Mouse (Mus musculus): ENCODE data around the gene Lrp5.
"Not testable (repeated sequence)": the region's sequence is repeated elsewhere in the genome, so short reads cannot be mapped to it uniquely, and the experiment has no call there.

Gene Lrp5

GRCm38 (mm10) chr19:3657065-3657464 is 29.3 kb downstream of the Lrp5 start:
- in situ Hi-C loops (cut with MboI, MseI), result not testable (repeated sequence)

GRCm38 (mm10) chr19:3656144-3656543 is 30.2 kb downstream of the Lrp5 start:
- in situ Hi-C loops (cut with MboI, MseI), result no loop called here

DNA sequence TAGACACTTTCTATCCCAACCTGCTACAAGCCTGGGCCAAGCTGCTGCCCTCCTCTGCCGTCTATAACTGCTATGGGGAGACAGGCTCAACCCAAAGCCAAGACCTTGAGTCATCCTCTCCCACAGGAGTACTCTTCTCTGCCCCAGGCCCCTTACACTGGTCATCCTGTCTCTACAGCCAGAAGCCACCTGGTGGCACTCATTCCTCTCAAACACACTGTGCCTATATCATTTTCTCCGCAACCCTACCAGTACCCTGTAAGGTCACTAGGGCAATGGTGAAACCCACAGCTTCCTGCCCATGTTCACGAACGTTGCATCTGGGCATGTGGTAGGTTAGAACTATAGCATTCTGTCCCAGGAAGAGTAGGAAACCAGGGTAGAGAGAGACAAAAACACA is 31.4 kb downstream of the Lrp5 start:
- in situ Hi-C loops (cut with MboI, MseI), result no loop called here

DNA sequence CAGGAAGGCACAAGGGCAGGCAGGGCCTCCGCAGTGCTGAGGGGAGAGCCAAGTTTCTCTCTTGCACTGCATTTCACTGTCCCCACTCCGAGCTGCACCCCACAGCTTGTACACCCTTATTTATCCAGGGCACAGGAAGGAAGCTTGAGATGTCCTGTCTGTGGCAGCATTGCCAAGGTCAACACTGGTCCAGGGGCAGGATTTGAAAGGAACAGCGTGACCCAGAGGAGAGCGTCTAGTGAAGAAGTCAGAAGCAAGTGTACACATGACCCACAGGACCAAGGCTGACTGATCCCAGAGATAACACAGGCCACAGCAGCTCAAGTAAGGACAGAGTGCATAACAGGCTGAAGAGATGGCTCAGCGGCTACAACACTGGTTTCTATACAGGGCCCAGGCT is 32.3 kb downstream of the Lrp5 start:
- in situ Hi-C loops (cut with MboI, MseI), result no loop called here

- in situ Hi-C loops (cut with MboI, MseI), result no loop called here
Measured at GRCm38 (mm10) chr19:3653508-3653907, 32.9 kb downstream of the Lrp5 start.

DNA sequence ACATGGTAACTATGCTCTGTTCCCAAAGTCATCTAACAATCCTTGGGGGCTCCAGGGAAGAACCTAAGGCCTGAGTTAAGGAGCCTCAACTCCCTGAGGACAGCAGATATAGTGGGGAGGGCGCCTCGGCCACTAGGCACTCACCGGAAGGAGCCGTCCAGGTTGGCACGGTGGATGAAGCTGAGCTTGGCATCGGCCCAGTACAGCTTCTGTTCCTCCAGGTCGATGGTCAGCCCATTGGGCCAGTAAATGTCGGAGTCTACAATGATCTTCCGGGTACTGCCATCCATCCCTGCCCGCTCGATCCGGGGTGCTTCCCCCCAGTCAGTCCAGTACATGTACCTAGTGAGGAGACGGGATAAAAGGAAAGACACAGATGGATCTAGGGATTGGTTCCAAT is 34.4 kb downstream of the Lrp5 start:
- in situ Hi-C loops (cut with MboI, MseI), result no loop called here

GRCm38 (mm10) chr19:3651220-3651619 is 35.1 kb downstream of the Lrp5 start:
- in situ Hi-C loops (cut with MboI, MseI), result no loop called here

DNA sequence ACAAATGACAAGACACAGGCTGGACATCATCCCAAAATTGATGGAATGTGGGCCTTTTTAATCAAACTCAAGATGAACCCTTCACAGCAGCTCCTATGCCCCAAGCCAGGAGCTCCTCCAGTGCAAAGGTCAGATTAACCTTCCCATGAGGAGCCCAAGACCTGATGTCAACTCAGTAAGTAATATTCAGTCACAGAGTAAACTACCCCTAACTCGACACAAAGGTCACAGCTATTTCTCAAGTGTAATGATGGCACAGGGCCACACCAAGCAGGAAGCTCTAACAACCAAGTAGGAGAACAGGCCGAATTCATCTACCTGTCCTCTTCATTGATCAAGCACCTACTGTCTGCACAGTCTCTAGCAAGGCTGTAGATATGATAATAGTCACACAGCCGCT is 35.9 kb downstream of the Lrp5 start:
- in situ Hi-C loops (cut with MboI, MseI), result no loop called here

- in situ Hi-C loops (cut with MboI, MseI), result no loop called here
Measured at GRCm38 (mm10) chr19:3648830-3649450, 37.4 kb downstream of the Lrp5 start.

- in situ Hi-C loops (cut with MboI, MseI), result no loop called here
Measured at GRCm38 (mm10) chr19:3647999-3648398, 38.4 kb downstream of the Lrp5 start.

GRCm38 (mm10) chr19:3645813-3646212 is 40.6 kb downstream of the Lrp5 start:
- in situ Hi-C loops (cut with MboI, MseI), result no loop called here

DNA sequence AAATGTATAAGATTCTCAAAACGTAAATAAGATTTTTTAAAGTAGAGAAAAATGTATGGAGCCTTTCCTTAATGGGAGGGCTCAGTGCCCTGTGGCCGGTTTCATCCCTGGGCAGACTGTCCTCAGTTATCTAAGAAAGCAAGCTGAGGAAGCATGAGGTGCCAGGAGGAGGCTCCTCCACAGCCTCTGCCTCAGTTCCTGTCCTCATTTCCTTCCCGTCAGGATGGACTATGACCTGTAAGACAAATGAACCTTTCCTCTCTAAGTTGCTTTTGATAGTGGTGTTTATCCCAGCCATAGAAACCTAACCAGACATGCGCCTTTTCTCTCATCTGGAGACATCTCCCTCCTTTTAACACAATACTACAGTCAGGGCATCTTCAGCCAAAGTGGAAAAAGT is 41.0 kb downstream of the Lrp5 start:
- in situ Hi-C loops (cut with MboI, MseI), result no loop called here

- in situ Hi-C loops (cut with MboI, MseI), result no loop called here
Measured at GRCm38 (mm10) chr19:3639561-3639960, 46.8 kb downstream of the Lrp5 start.

DNA sequence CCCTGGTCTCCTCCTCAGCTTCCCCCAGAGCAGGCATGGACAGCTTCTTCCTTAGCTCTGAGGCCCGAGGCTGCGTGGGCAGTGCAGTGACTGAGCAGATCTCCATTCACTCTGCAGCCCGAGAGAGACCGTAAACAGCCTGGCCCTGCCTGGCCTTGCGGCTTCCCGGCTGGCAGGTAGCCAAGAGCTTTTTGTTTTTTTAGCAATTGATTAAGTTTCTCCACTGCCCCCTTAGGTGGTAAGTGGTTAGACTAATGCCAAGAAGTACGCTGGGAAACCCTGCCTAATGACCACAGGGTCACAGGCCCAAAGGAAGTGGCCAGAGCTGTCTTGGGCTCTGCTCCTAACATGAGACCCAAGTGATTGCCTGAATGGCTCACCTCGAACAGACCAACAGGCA is 47.7 kb downstream of the Lrp5 start:
- in situ Hi-C loops (cut with MboI, MseI), result no loop called here

DNA sequence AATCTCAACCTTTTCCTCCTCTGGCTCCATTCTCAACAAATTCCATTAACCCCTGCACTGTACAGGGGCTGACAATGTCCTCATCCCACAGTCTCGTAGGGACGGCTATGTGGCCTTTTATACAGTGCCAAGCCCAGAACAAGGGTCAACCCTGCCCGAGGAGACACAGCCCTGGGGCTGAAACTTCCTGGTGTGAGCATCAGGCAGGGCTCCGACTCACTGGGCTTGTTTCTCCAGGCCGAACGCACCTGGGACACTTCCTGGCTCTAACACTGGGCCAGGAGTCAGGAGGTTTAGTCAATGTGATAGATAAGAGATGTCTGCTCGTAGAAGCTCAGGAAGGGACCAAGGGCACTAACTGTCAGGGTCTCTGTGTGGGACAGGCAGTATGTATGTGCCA is 54.3 kb downstream of the Lrp5 start:
- in situ Hi-C loops (cut with MboI, MseI), result no loop called here

DNA sequence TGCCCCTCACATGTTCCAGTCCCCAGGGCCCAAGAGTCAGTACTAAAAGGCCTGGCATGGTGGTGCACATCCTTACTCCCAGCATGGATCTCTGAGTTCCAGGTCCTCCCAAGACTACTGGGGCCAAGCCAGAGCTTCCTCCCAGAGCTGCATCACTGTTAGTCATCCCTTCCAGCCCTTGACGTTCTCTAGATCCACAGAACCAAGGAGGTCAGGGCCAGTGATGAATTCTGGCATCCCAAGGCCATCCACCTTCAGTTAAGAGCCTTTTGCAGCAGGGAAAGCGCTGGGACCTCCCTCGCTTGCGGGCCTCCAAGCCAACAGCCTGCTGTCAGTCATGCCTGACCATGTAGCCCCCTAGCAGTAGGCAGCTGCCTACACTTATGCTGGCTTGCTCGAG is 54.9 kb downstream of the Lrp5 start:
- in situ Hi-C loops (cut with MboI, MseI), result no loop called here

GRCm38 (mm10) chr19:3630486-3630885 is 55.9 kb downstream of the Lrp5 start:
- in situ Hi-C loops (cut with MboI, MseI), result no loop called here

DNA sequence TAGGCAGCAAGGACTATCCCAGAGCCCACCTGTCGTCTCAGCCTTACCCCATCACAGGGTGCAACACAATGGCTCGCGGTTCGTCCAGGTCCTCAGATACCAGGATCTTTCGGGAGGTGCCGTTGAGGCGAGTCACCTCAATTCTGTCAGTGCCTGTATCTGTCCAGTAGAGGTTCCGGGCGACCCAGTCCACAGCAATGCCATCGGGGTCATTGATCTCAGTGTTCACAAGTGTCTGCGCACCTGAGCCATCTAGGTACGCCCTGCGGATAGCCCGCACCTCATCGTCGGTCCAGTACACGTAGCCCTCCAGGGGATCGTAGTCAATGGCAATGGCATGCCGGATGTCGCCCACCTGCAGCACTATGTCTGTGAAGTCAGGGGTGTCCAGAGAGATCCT is 56.3 kb downstream of the Lrp5 start:
- in situ Hi-C loops (cut with MboI, MseI), result no loop called here

- in situ Hi-C loops (cut with MboI, MseI), result no loop called here
Measured at GRCm38 (mm10) chr19:3628223-3628622, 58.1 kb downstream of the Lrp5 start.

GRCm38 (mm10) chr19:3625111-3625510 is 61.3 kb downstream of the Lrp5 start:
- in situ Hi-C loops (cut with MboI, MseI), result no loop called here

- in situ Hi-C loops (cut with MboI, MseI), result loop anchor here (5.0 kb wide), 1 partner anchor 93 kb away; no protein-coding TSS in a partner anchor
Measured at GRCm38 (mm10) chr19:3623824-3624223, 62.5 kb downstream of the Lrp5 start.

GRCm38 (mm10) chr19:3623294-3623693 is 63.1 kb downstream of the Lrp5 start:
- in situ Hi-C loops (cut with MboI, MseI), result loop anchor here (5.0 kb wide), 1 partner anchor 94 kb away; no protein-coding TSS in a partner anchor

- in situ Hi-C loops (cut with MboI, MseI), result loop anchor here (5.0 kb wide), 1 partner anchor 96 kb away; no protein-coding TSS in a partner anchor
Measured at GRCm38 (mm10) chr19:3620871-3621270, 65.5 kb downstream of the Lrp5 start.

DNA sequence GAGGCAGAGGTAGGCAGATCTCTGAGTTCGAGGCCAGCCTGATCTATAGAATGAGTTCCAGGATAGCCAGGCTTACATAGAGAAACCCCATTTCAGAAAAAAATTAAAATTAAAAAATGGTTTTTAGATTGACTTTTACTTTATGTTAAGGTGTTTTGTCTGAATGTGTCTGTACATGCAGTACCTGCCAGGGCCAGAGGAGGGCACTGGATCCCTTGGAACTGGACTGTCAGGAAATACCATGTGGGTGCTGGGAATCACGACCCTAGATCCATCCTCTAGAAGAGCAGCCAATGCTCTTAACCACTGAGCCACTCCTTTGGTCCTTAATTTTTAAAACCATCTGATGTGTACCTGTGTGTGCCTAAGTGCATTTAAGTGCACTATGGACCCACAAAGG is 67.0 kb downstream of the Lrp5 start:
- in situ Hi-C loops (cut with MboI, MseI), result no loop called here
